Mouse (Mus musculus) frontal cortex, adult (tissue): ENCODE results near the gene Ttc27.
A peak's percentile ranks its signal among the peaks of the same experiment; 100 is the strongest.

Source experiments
- ATAC-seq: cut with Nextera tagmentation; 2 replicates; pipeline ENCODE4 v1.9.2; 2017; ENCODE audit warnings: mild to moderate bottlenecking, moderate library complexity, mixed read lengths; ENCODE audit not compliant: low TSS enrichment

Ttc27 gene

DNA sequence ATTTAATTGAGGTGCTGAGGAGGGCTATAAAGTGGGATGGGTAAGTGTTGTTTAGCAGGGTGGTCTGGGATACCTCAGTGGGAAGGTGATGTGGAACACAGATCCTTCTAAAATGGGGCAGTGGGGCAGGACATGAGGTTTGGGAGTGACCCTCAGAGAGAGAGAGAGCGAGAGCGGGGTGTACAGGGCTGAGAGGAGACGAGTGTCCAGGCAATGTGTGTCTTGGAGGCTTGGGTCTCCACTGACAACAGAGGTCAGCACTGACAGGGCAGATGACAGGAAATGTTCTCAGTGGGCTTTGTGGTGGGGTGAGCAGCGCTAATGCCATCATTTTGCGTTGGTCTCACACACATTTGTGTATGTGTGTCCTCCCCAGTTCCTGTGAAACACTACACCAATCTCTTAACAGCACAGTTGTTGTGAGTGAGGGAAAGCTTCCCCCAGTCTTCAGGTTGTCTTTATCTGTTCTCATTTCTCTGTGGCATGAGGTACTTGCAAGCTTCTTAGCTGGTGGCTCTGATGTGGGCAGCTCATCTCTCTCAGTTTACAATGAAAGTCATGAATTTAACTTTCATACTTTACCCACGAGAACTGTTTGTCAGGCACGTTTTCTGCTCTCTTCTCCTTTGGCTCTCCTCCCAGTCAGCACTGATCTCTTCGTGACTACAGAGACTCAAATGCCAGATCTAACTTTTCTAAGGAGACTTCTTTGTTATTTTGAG is 35.5 kb downstream of the Ttc27 start:
- ATAC-seq = peak; percentile 85

DNA sequence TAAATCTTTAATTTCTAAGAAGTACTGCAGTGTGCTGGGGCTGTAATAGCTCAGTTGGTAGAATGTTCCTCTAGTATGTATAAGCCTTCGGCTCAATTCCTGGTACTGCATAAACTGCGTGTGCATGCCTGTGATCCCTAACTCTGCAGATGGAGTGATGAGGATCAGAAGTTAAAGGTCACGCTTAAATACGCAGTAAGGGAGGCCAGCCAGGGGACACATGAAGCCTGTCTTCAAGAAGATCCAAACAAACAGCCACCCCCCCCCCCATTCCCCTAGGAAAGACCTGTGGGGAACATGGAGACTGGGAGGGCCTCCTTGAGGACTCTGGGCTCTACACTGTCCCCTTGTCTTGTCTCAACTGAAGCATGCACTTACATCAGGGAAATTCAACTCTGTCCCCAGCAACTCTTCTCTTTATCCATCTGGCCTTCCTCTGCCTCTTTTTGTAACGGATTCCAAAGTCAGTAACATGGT is 36.1 kb downstream of the Ttc27 start:
- no peak for ATAC-seq

DNA sequence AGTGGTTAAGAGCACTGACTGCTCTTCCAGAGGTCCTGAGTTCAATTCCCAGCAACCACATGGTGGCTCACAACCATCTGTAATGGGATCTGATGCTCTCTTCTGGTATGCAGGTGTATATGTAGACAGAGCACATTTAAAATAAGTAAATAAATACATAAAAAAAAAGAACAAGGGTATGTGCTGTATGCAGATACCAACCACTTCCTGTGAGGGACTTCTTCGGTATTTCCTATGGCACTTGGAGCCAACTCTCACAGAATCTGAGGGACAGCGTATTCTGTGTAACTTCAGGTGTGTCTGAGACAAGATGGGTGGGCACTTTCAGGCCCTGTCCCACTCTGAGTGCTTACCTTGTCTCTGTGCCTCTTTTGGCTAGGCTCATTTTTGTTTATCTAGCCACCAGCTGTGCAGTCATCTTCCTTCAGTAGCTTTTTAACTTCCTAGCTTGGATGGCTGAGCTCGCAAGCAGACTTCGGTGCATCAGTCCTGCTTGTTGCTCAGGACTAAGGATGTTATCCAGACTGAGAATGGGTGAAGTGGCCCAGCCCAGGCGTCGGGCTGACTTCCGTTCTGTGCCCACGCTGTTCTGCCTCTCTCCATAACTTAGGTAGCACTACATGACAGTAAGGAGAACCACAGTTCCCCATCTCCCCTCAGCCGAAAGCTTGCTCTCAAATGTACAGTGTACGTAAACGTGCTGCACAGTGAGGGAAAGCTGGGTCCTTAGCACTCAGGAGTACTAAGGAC is 37.0 kb downstream of the Ttc27 start:
- ATAC-seq = no peak

DNA sequence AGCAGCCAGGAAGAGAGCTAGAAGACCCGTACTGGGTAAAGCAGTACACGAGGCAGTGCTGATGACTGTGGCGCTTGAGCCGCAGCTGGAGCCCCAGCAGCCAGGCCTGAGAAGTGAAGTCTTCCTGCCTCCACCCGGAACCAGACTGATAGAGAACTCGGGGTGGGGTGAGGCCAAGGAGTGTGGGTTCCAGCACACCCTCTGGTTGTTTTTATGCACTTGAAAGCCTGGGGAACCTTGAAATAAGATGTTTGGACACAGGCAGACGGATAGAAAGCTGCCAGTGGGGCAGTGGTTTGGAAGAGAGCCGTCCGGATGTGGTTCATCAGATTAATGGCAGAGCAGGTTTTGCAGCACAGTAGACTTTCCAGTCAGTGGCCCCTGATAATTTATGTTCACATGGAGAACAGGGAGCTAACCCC is 51.9 kb downstream of the Ttc27 start:
- ATAC-seq = no peak

DNA sequence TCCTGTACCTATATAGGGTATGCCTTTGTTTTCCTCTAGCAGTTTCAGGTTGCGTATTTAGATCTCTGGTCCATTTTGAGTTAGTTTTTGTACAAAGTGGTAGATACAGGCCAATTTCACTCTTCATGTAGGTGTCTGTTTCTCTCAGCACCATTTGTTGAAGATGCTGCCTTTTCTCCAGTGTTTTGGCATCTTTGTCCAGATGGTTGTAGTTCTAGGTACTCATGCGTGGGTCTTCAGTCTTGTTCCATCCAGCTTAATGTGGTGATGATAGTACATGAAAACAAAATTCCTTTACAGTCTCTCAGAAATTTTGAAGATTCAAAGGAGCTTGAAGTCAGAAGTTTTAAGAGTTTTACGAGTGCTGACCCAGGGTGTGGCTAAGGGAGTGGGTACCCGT is 54.8 kb downstream of the Ttc27 start:
- ATAC-seq = peak; percentile 92

DNA sequence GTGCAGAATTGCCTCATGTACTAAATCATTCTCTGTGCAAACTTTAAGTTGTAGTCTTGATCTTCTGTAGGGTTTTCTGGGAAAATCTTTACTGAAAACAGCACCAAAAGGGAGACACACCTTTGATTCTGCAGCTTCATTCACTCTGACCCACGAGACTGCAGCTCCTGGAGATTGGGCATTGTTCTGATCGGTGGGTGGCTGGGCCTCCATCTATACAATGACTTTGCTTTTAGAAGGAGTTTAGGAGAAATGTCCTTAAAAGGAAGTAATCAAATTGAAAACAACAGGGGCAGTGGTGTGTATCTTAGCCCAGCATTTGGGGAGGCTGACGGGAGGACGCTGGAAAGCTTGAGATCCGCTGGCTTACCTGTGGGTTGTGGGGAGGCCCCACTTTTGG is 56.0 kb downstream of the Ttc27 start:
- ATAC-seq = no peak

DNA sequence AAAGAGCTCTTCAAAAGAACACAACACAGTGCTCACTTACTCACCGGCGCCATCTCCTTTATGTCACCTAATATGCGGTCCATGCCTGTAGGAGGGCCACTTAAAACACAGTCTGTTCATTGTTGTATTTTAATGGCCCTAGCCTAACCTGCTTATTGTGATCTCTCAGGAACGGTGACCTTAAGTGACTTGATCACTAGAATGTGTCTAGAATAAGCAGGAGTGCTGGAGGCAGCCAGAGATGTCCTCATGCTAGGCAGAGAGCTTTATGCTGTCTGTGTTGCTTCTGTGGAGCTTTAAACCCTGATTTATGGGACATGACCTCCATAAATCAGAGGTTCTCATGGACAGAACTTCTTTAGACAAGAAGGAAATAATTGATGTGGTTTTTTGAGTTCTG is 62.6 kb downstream of the Ttc27 start:
- ATAC-seq = no peak

DNA sequence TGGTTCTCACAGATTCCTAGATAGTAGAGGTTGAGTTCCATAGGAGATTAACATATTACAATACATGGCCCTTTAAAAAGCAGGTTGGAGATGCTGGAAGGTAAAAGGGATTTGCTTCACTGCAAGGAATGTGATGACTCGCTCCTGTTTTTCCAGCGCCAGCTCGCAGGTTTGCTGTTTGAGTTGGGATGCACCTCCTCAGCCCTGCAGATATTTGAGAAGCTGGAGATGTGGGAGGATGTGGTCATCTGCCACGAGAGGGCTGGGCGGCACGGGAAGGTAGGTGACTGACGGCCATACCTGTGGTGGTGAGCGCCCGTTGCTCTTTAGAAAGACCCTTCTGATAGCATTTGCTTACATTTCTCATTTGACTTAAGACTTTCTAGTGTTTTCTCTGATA is 63.1 kb downstream of the Ttc27 start:
- ATAC-seq = no peak

DNA sequence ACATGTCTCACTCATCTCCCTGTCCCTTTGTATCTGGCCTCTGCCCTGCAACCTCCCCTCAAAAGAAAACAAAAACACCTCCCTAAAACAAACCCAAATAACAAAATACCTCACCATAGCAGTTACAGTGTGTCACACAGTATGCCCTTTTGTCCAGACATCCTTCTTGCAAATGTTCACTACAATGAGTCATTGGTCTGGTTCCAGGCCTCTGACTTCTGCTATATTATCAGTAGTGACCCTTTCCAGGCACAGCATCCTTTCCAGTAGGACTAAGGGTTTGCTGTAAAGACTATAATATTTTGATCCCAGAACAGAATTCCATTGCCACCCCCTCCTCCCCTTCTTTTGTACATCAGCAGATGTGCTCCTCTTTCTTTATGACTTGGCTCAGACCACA is 64.4 kb downstream of the Ttc27 start:
- no peak for ATAC-seq

DNA sequence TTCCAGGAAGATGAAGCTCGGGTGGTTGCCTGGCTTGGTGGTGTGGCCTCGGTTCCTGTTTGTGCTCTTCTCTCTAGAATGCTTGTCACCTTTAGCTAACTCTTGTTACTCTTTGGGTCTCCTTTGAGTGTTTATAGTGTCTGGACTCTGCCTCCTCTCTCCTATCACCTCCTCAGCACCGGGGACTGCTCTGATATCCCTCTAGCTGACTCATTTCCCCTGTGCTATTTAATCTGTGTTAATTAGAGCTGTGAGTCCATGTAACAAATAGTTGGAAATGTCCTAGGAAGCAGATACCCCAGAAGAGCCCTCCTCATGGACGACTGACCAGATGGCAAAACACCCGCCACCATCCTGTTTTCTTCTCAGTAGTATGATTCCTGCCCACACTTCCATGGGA is 68.1 kb downstream of the Ttc27 start:
- peak; percentile 55; the same call in 1 of the 2 replicates for ATAC-seq

DNA sequence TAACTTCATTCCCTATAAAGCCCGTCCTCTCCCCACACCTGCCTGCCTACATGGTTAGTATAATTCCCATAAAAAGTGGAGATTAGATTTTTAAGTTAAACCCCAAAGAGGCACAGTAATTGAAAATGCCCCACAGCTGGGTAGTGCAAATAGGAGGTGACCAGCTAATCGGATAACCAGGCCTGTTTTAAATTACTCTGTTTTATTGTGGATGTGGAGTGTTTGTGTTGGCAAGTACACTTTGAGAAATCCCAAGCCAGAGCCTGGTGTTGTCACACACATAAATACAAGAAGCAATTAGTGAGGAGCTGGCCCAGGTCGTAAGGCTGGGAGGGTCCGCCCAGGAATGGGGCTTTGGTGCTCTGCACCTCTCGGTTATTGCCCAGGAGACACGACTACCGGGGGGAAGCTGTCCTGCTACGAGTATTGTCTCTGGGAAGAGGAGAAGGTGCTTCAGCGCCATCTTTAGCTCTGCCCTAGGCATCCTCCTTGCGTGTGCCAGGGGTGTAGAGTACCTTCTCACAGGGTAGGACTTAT is 68.7 kb downstream of the Ttc27 start:
- no peak for ATAC-seq

DNA sequence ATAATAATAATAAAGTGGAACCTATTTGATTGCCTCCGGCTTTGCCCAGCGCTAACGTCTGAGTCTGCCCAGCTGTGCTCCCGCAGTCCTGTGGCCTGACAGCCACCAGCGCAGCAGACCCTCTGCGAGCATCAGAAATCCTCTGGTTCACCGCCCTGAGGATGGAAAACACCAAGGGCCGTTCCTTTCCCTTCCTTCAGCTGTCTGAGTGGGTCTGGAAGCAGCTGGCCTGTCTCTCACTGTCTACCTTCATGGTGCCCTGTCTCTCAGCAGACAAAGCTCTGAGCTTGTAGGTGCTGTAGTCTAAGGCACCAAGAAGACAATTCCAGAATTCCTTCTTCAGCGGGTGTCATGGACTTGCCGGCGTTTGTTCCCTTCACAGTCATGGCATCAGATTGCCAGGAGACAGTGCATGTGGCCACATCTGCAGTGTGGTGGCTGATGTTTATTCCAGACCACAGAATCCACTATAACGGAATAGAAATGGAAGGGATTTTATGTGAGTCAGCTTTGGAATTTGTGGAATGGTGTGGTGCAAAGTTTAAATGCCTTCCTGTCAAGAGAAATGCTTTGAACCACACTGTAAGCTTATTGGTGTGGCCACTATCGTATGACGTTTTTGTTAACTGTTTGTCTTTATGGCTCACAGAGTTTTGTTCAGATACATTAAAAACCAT is 78.6 kb downstream of the Ttc27 start:
- no peak for ATAC-seq

DNA sequence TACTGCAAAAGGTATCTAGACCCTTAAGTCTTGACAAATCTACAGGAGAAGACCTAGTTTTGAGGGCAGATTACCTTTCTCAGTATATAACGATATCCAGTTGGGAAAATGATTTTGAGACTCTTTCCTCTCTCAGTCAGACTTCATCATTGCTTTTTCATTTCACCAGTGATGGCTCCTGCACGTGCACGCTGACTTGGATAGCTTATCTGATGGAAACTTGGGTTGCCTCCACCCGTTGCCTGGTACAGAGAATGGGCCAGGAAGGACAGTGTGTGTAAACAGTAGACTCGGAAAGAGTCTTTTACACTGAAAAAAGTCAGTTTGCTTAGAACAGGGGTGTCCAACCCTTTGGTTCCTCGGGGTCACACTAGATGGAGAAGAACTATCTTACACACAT is 82.3 kb downstream of the Ttc27 start:
- no peak for ATAC-seq

DNA sequence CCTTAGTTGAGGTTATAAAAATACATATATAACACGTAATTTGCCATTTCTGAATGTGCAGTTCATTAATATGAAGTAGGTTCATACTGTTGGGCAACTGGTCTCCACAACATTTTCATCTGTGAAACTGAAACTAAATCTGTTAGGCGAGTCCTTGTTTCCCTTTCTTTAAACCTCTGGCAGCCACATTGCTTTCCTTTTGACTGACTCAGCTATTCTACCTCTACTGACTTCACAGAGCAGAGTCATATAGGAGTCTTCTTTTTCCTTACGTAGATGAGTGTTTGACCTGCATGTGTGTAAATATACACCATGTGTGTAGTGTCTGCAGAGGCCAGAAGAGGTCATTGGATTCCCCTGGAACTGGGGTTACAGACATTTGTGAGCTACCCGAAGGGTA is 85.2 kb downstream of the Ttc27 start:
- ATAC-seq = no peak

DNA sequence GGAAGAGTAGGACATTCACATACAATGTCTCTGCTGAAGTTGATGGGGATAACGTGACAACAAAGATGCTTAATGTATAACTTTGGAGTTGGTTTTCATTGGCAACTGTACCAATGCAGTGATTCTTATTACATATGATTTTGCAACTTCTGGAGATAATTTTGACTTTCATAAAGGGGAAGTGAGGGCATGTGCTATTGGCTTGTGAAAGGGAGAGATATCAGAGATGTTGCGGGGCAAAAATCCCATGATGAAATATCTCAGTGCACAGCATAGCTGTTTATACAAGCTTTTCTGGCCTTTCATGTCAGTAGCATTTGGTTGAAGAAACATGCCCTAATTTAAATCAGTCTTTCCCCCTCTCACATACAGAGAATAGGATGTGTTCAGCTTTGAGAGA is 86.3 kb downstream of the Ttc27 start:
- ATAC-seq = no peak

DNA sequence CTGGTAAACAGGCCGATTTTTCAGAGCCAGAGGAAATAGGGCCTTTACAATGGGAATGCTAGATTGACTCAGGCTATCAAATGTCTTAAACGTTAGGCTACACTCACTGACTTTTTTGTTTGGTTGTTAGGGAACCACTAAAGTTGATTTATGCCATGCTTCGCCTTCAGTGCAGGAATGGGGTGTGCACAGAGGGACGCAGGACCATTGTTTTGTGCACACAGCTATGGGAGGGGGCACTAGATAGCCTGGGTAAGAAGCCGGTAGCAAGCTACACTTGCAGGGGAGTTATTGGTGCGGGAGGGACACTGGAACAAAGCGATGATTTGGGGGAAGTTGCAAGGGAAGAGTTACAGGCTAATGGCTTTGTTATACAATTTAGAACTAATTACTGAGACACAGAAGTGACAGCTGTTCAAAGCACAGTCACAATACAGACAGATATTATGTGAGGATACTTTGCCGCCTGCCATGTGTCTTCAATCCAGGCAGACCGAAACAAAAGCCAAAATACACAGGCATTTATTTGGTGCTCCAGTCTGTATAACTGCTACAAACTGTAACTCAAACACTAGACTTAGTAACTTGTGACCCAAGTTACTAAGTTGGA is 86.9 kb downstream of the Ttc27 start:
- no peak for ATAC-seq

DNA sequence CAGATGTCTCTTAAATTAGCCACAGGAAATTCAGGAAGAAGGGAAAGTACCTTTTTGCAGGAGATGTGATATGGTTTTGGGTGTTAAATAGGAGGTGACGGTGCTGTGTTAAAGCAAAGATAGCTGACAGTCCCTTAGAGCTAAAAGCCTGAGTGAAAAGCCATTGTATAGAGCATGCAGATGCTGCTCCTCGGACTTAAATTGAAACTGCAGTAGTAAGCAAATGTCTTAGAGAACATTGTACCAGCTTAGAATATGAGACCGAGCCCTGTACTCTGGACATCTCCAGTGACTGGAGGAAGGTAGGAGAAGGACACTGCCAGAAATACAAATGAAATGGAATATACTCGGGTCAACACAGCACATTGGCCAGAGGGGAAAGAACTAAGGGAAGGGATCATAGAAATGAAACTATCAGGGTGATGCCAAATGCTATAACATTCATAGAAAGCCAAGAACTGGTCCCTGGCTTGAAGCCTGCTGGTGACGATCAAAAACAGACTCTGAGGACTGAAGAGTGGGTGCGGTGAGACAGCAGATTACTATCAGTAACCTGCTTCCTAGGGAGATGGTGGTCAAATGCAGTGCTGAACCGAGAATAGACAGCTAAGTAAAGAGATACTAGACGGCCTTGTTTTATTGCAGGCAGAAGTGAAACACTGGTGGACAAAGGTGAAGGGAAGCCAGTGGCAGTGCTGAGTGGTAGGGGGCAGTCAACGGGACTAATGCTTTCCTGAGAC is 90.1 kb downstream of the Ttc27 start:
- ATAC-seq = peak; percentile 56

DNA sequence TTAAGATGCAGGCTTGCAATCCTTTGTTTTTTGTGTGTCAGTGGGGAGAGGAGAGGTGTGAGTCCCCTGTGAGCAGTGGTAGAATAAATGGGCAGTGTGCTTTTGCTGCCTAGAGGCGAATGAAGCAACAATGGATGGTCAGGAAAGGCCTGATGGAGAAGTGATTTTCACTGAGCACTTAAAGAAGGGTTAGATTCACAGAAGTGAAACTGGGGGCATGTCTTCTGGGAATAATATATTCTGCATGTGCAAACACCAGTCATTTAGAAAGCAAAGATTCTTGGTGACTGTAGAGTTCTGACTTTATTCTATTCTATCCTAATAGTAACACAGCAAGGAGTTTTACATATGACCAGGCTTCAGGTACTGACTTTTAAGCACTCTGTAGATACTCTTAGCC is 90.8 kb downstream of the Ttc27 start:
- no peak for ATAC-seq

DNA sequence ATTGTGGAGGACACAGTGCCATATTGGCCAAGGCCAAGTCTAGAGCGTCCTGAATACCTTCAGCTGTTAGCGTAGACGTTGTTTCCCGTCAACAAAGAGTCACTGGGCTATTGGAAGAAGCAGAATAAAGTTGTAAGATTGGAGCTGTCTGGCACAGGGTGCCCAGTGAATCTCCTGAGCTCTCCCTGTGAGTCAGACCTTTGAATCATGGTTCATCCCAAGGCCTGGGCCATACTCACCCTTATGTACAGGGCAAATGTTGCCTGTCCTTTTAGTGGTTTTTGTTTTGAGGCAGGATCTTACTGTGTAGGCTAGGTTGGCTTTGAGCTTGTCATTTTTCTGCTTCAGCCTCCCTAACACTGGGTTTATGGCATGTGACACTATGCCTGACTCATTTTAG is 91.4 kb downstream of the Ttc27 start:
- ATAC-seq = no peak

DNA sequence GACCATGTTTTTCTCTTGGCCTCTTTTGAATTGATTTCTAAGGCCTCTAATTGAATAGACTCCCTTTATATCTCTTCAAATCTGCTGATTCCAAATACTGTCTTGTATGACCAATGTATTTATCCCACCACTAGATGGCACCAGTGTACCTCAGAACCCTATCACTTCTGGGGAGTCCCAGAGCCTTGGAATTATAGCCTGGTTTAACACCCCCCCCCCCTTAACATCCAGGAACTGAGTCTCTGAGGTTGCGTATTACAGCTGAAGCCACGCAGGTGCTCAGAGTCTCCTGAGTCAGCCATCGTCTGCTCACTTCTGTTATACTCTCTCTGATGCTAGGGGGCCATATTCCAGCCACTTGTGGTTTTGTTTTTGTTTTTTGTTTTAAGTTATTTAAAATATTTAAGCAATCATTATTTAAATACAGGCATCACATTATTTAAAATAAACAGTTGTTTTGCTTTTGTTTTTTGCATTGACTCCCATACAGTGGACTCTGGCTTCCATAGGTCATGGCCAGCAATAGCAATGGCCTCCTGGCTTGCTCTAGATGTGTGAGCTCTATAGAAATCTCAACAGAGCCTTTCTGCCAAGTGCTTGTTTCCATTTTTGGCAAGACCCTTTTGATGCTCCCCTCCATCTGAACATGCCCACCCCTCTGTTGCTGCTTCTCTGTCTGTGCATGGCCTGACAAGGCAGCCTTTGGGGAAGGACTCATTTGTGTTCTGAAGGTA is 93.5 kb downstream of the Ttc27 start:
- peak; percentile 82 for ATAC-seq

DNA sequence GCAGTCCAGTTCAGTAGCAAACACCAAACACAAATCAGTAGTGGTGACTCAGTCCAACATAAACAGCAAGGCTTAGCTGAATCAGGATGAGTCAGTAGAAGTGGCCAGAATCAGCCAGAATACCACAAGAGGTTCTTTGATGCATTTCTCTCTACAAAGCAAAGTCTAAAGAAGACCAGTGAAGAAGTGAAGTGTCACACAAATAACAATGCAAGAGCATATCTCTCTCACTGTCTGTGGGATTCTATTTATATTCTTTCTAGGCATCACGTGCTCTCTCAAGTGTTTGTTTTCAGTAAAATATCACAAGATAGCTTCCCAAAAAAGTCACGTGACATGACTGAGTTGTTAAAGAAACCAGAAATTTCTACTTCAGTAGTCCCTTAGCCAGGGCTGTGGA is 102.2 kb downstream of the Ttc27 start:
- ATAC-seq = no peak
